22 mouse cellular contexts compared by ENCODE assay signal in the genomic region with DNA sequence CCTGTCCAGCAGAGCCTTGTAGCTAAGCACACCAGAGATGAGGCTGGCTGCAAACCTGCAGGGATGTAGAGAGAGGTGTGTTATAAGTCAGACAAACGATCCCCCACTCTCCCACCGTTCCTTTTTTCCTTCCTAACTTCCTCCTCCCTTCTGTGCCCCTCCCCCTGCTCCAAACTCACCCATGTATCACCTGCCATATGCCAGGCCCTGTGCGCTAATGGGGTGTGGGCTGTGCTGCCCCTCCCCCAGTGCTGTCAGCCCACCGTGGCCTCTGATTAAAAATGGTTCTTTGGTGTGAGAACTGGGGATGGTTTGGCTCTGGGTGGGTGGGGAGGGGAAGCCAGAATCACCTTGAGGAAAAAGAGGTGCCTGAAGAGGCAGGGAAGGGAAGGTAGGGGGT. TPM values are rescaled to one million over a fixed set of nuclear protein-coding genes. Genes with fewer than 3 reads are reported as not detected.
"Had no signal": no experiment of that assay in that cellular context is flagged by ENCODE, and none has a peak within 500 bp of the region (broad histone marks: within the 10 kb centered on the region; RNA-seq: fewer than 3 reads in every experiment).

No protein-coding gene starts in this region.

- H3K9me3 ChIP-seq: limb, embryonic 12.5 days; limb, embryonic 15.5 days; liver, embryonic 13.5 days; midbrain, embryonic 13.5 days; neural tube, embryonic 12.5 days; stomach, embryonic 15.5 days had no signal

- H3K9ac ChIP-seq: limb, embryonic 12.5 days; limb, embryonic 15.5 days; liver, embryonic 13.5 days; midbrain, embryonic 13.5 days; neural tube, embryonic 12.5 days; stomach, embryonic 15.5 days had no signal

- DNase-seq: kidney, adult 2 months; kidney, postnatal 25 days; layer of hippocampus, postnatal 36 days; liver, embryonic 13.5 days; lung, adult 2 months; retina, postnatal 1 day; right cerebral cortex, postnatal 25 days; spleen, adult 18-20 months; thymus, adult 18-20 months; thymus, postnatal 36 days had no signal

- H3K4me3 ChIP-seq: layer of hippocampus, adult 2 months; left cerebral cortex, adult 2 months; limb, embryonic 12.5 days; limb, embryonic 15.5 days; liver, embryonic 13.5 days; midbrain, embryonic 13.5 days; neural tube, embryonic 12.5 days; stomach, embryonic 15.5 days had no signal

- H3K4me2 ChIP-seq: limb, embryonic 12.5 days; limb, embryonic 15.5 days; liver, embryonic 13.5 days; midbrain, embryonic 13.5 days; neural tube, embryonic 12.5 days; stomach, embryonic 15.5 days had no signal

- H3K4me1 ChIP-seq: limb, embryonic 12.5 days; limb, embryonic 15.5 days; liver, embryonic 13.5 days; stomach, embryonic 15.5 days had no signal

- ATAC-seq: intestine, postnatal 0 days; midbrain, embryonic 13.5 days had no signal

- H3K36me3 ChIP-seq: limb, embryonic 12.5 days; limb, embryonic 15.5 days; liver, embryonic 13.5 days; midbrain, embryonic 13.5 days; neural tube, embryonic 12.5 days; stomach, embryonic 15.5 days had no signal

- H3K27ac ChIP-seq: kidney, postnatal 0 days; layer of hippocampus, adult 2 months; left cerebral cortex, adult 2 months; limb, embryonic 12.5 days; limb, embryonic 15.5 days; liver, embryonic 13.5 days; macrophage; midbrain, embryonic 13.5 days; neural tube, embryonic 12.5 days; stomach, embryonic 15.5 days had no signal

RNA-seq across cellular contexts. Expression of gene Slc18a3, which starts 12.1 kb away (rescaled TPM):
- polyA plus RNA-seq: kidney, adult 2 months; kidney, embryonic 14.5 days; kidney, postnatal 0 days; limb, embryonic 12.5 days; liver, embryonic 13.5 days; macrophage had no signal

RNA-seq across cellular contexts. Expression of gene Chat, which starts 13.2 kb away (rescaled TPM):
- polyA plus RNA-seq: kidney, adult 2 months; kidney, postnatal 0 days; limb, embryonic 12.5 days; limb, embryonic 15.5 days; liver, embryonic 13.5 days; liver, embryonic 16.5 days; lung, adult 2 months; macrophage had no signal
